Mouse (Mus musculus): ENCODE results near the gene Cluh.

The Cluh gene

GRCm38 (mm10) chr11:74647966-74648365, 1.3 kb upstream of the Cluh start:
- no peak for DNase-seq (ENCODE audit: low spot score in 2 of 2)

GRCm38 (mm10) chr11:74648676-74649075, 619 bp upstream of the Cluh start:
- DNase-seq (ENCODE audit: low spot score in 2 of 2) = no peak

GRCm38 (mm10) chr11:74649647-74650551, 604 bp downstream of the Cluh start:
- DNase-seq (ENCODE audit: low spot score in 2 of 2) = peak; percentile 35 to 43

- no peak for DNase-seq (ENCODE audit: low spot score in 2 of 2)
Observed at GRCm38 (mm10) chr11:74650576-74651100, 1.3 kb downstream of the Cluh start.

GRCm38 (mm10) chr11:74652791-74653191, 3.5 kb downstream of the Cluh start:
- DNase-seq (ENCODE audit: low spot score in 2 of 2) = no peak

- DNase-seq (ENCODE audit: low spot score in 2 of 2) = no peak
Observed at GRCm38 (mm10) chr11:74653385-74653784, 4.1 kb downstream of the Cluh start.

GRCm38 (mm10) chr11:74655941-74656340, 6.6 kb downstream of the Cluh start:
- no peak for DNase-seq (ENCODE audit: low spot score in 2 of 2)

GRCm38 (mm10) chr11:74660336-74660735, 11.0 kb downstream of the Cluh start:
- DNase-seq (ENCODE audit: low spot score in 2 of 2) = no peak

- no peak for DNase-seq (ENCODE audit: low spot score in 2 of 2)
Observed at GRCm38 (mm10) chr11:74661641-74662040, 12.3 kb downstream of the Cluh start.

- no peak for DNase-seq (ENCODE audit: low spot score in 2 of 2)
Observed at GRCm38 (mm10) chr11:74662221-74662620, 12.9 kb downstream of the Cluh start.

GRCm38 (mm10) chr11:74664279-74664678, 15.0 kb downstream of the Cluh start:
- no peak for DNase-seq (ENCODE audit: low spot score in 2 of 2)

- DNase-seq (ENCODE audit: low spot score in 2 of 2) = no peak
Observed at GRCm38 (mm10) chr11:74664906-74665305, 15.6 kb downstream of the Cluh start.

- no peak for DNase-seq (ENCODE audit: low spot score in 2 of 2)
Observed at GRCm38 (mm10) chr11:74665631-74666283, 16.5 kb downstream of the Cluh start.

- no peak for DNase-seq (ENCODE audit: low spot score in 2 of 2)
Observed at GRCm38 (mm10) chr11:74666284-74666652, 17.0 kb downstream of the Cluh start.

GRCm38 (mm10) chr11:74666776-74667581, 17.7 kb downstream of the Cluh start:
- DNase-seq (ENCODE audit: low spot score in 2 of 2) = no peak

GRCm38 (mm10) chr11:74667582-74668010, 18.3 kb downstream of the Cluh start:
- DNase-seq (ENCODE audit: low spot score in 2 of 2) = no peak

GRCm38 (mm10) chr11:74668466-74668865, 19.2 kb downstream of the Cluh start:
- DNase-seq (ENCODE audit: low spot score in 2 of 2) = no peak

- peak in 1 of 2 experiments; percentile 4 for DNase-seq (ENCODE audit: low spot score in 2 of 2)
Observed at GRCm38 (mm10) chr11:74668971-74669370, 19.7 kb downstream of the Cluh start.

GRCm38 (mm10) chr11:74670151-74670550, 20.9 kb downstream of the Cluh start:
- DNase-seq (ENCODE audit: low spot score in 2 of 2) = peak in 1 of 2 experiments; percentile 9

GRCm38 (mm10) chr11:74671013-74671412, 21.7 kb downstream of the Cluh start:
- DNase-seq (ENCODE audit: low spot score in 2 of 2) = peak in 1 of 2 experiments; percentile 4

- no peak for DNase-seq (ENCODE audit: low spot score in 2 of 2)
Observed at GRCm38 (mm10) chr11:74671839-74672238, 22.5 kb downstream of the Cluh start.
